Mouse (Mus musculus) retina, adult 2 months (tissue): ENCODE measurements around the gene Unc13a.

Experiments used
- DNase-seq: peaks from one replicate; pipeline ENCODE4 v3.0.0-alpha.2; 2012; ENCODE audit warnings: low read depth, low spot score

The Unc13a gene

GRCm38 (mm10) chr8:71625088-71625487 is 46.5 kb downstream of the Unc13a start:
- DNase-seq = no peak

- DNase-seq = no peak
These were observed 51.8 kb downstream of the Unc13a start for GRCm38 (mm10) chr8:71619786-71620185.

GRCm38 (mm10) chr8:71613418-71613817 is 58.1 kb downstream of the Unc13a start:
- DNase-seq = no peak

- no peak for DNase-seq
These were observed 59.4 kb downstream of the Unc13a start for GRCm38 (mm10) chr8:71612141-71612540.

GRCm38 (mm10) chr8:71610822-71611651 is 60.5 kb downstream of the Unc13a start, which contains the start of gene Colgalt1:
Gene Colgalt1 (plus strand): TSS chr8:71610998.
- DNase-seq = peak; percentile 98

GRCm38 (mm10) chr8:71604021-71604420 is 67.5 kb downstream of the Unc13a start:
- no peak for DNase-seq

- DNase-seq = peak; percentile 70
These were observed 68.8 kb downstream of the Unc13a start for GRCm38 (mm10) chr8:71602666-71603334.

- no peak for DNase-seq
These were observed 69.5 kb downstream of the Unc13a start for GRCm38 (mm10) chr8:71601939-71602665.

- DNase-seq = no peak
These were observed 72.7 kb downstream of the Unc13a start for GRCm38 (mm10) chr8:71598841-71599240.

- DNase-seq = no peak
These were observed 73.2 kb downstream of the Unc13a start for GRCm38 (mm10) chr8:71598375-71598774.

- no peak for DNase-seq
These were observed 74.1 kb downstream of the Unc13a start, which contains the start of gene Fam129c for GRCm38 (mm10) chr8:71597451-71597850. Gene Fam129c (plus strand): TSS chr8:71597648.

- DNase-seq = no peak
These were observed 74.8 kb downstream of the Unc13a start for GRCm38 (mm10) chr8:71596798-71597197.

- DNase-seq = no peak
These were observed 75.2 kb downstream of the Unc13a start for GRCm38 (mm10) chr8:71596384-71596783.

GRCm38 (mm10) chr8:71595862-71596261 is 75.7 kb downstream of the Unc13a start:
- peak; percentile 63 for DNase-seq

- DNase-seq = no peak
These were observed 77.2 kb downstream of the Unc13a start for GRCm38 (mm10) chr8:71594324-71594722.

GRCm38 (mm10) chr8:71593556-71594323 is 77.8 kb downstream of the Unc13a start:
- no peak for DNase-seq

- peak; percentile 56 for DNase-seq
These were observed 79.0 kb downstream of the Unc13a start for GRCm38 (mm10) chr8:71592374-71593170.

GRCm38 (mm10) chr8:71591471-71592373 is 79.8 kb downstream of the Unc13a start, which contains the start of gene Pgls:
Gene Pgls (plus strand): TSS chr8:71592176.
- DNase-seq = peak; percentile 87

GRCm38 (mm10) chr8:71591017-71591416 is 80.5 kb downstream of the Unc13a start:
- DNase-seq = no peak
